Mouse (Mus musculus): Measurements from ENCODE around the gene Gm10644. TPM values are rescaled to one million over a fixed set of nuclear protein-coding genes. Genes with fewer than 3 reads are reported as not detected.
A peak's percentile ranks its signal among the peaks of the same experiment; 100 is the strongest.

The Gm10644 gene
- total and polyA plus RNA-seq, 2 experiments from 2014 or later: 0.39 to 0.60 TPM

GRCm38 (mm10) chr8:83900266-83900956 lies 54.6 kb downstream of the Gm10644 start:
- no peaks in the 10 kb centered on the region for H3K9me3 ChIP-seq (ENCODE audit: low read length)
- DNase-seq (ENCODE audit: low spot score) (peak; percentile 53), ATAC-seq (ENCODE audit: low FRiP score) (peak; percentile 0; the same call in 1 of the 2 replicates)
- 0 out of 2 replicates have a peak, but pooled peaks cover 3% of the 10 kb centered on the region for H3K36me3 ChIP-seq (ENCODE audit: insufficient read depth, low read length)
- peak overlapping the region; percentile 98 for H3K9ac ChIP-seq (replicated peaks; ENCODE audit: low read length, poor library complexity, severe bottlenecking)
- under 1% methylated on average over 47 of the region's 100 CpGs for WGBS
- peak overlapping the region; percentile 98 for H3K27ac ChIP-seq (ENCODE audit: low read depth, low read length)
- peak overlapping the region; percentile 86 for H3K4me2 ChIP-seq (ENCODE audit: low read depth, low read length, poor library complexity, severe bottlenecking)
- no peak for TF ChIP-seq CTCF (IDR thresholded peaks at IDR 0.05)
- H3K4me1 ChIP-seq (ENCODE audit: insufficient read depth, low read length): peaks cover 20% of the 10 kb centered on the region; the same call in 1 of the 2 replicates
- H3K27me3 ChIP-seq (ENCODE audit: insufficient read depth, low read length): no peaks in the 10 kb centered on the region
- H3K4me3 ChIP-seq (ENCODE audit: low read depth, low read length): peak overlapping the region; percentile 97

- 1% methylated on average over 48 of the region's 70 CpGs for WGBS
- H3K36me3 ChIP-seq (ENCODE audit: insufficient read depth, low read length): 0 out of 2 replicates have a peak, but pooled peaks cover 3% of the 10 kb centered on the region
- H3K27me3 ChIP-seq (ENCODE audit: insufficient read depth, low read length): no peaks in the 10 kb centered on the region
- H3K4me1 ChIP-seq (ENCODE audit: insufficient read depth, low read length): peaks cover 20% of the 10 kb centered on the region; the same call in 1 of the 2 replicates
- peak within 1 kb of the TSS; percentile 98 for H3K9ac ChIP-seq (replicated peaks; ENCODE audit: low read length, poor library complexity, severe bottlenecking)
- peak within 1 kb of the TSS; percentile 97 for H3K4me3 ChIP-seq (ENCODE audit: low read depth, low read length)
- H3K9me3 ChIP-seq (ENCODE audit: low read length): no peaks in the 10 kb centered on the region
- TF ChIP-seq CTCF (IDR thresholded peaks at IDR 0.05): no peak; the same call in 1 of the 2 replicates
- peak within 1 kb of the TSS; percentile 86 for H3K4me2 ChIP-seq (ENCODE audit: low read depth, low read length, poor library complexity, severe bottlenecking)
- DNase-seq (ENCODE audit: low spot score) (peak; percentile 99), ATAC-seq (ENCODE audit: low FRiP score) (peak; percentile 94)
- peak within 1 kb of the TSS; percentile 98 for H3K27ac ChIP-seq (ENCODE audit: low read depth, low read length)
Observed at GRCm38 (mm10) chr8:83899363-83900252, 55.4 kb downstream of the Gm10644 start, which contains the start of gene Adgrl1. Gene Adgrl1 (plus strand): TSS chr8:83900105.

- Histone ChIP-seq H3K27me3 (ENCODE audit: insufficient read depth, low read length) (no peaks in the 10 kb centered on the region), H3K36me3 (ENCODE audit: insufficient read depth, low read length) (0 out of 2 replicates have a peak, but pooled peaks cover 3% of the 10 kb centered on the region), H3K4me2 (ENCODE audit: low read depth, low read length, poor library complexity, severe bottlenecking) (peak overlapping the region; percentile 86), H3K4me1 (ENCODE audit: insufficient read depth, low read length) (peaks cover 16% of the 10 kb centered on the region; the same call in 1 of the 2 replicates), H3K9ac (replicated peaks; ENCODE audit: low read length, poor library complexity, severe bottlenecking) (peak overlapping the region; percentile 77), H3K27ac (ENCODE audit: low read depth, low read length) (peak overlapping the region; percentile 98), H3K4me3 (ENCODE audit: low read depth, low read length) (peak overlapping the region; percentile 97), H3K9me3 (ENCODE audit: low read length) (no peaks in the 10 kb centered on the region)
- TF ChIP-seq CTCF (IDR thresholded peaks at IDR 0.05): no peak
- ATAC-seq (ENCODE audit: low FRiP score) (no peak; the same call in 1 of the 2 replicates), DNase-seq (ENCODE audit: low spot score) (peak; percentile 95)
- 1% methylated on average over 13 of the region's 13 CpGs for WGBS
Observed at GRCm38 (mm10) chr8:83898985-83899362, 56.0 kb downstream of the Gm10644 start.

- DNase-seq (ENCODE audit: low spot score): peak; percentile 81
- Histone ChIP-seq H3K9me3 (ENCODE audit: low read length) (no peaks in the 10 kb centered on the region), H3K27me3 (ENCODE audit: insufficient read depth, low read length) (no peaks in the 10 kb centered on the region), H3K4me3 (ENCODE audit: low read depth, low read length) (peak overlapping the region; percentile 97), H3K9ac (replicated peaks; ENCODE audit: low read length, poor library complexity, severe bottlenecking) (peak overlapping the region; percentile 77), H3K27ac (ENCODE audit: low read depth, low read length) (peak overlapping the region; percentile 98), H3K4me1 (ENCODE audit: insufficient read depth, low read length) (peaks cover 11% of the 10 kb centered on the region; the same call in 1 of the 2 replicates), H3K36me3 (ENCODE audit: insufficient read depth, low read length) (0 out of 2 replicates have a peak, but pooled peaks cover 3% of the 10 kb centered on the region), H3K4me2 (ENCODE audit: low read depth, low read length, poor library complexity, severe bottlenecking) (peak overlapping the region; percentile 86)
- TF ChIP-seq CTCF (IDR thresholded peaks at IDR 0.05): no peak
- ATAC-seq (ENCODE audit: low FRiP score): no peak
- 3% methylated on average over 10 of the region's 10 CpGs for WGBS
Observed at GRCm38 (mm10) chr8:83898456-83898855, 56.5 kb downstream of the Gm10644 start.

- peak; percentile 83 for TF ChIP-seq CTCF (IDR thresholded peaks at IDR 0.05)
- Histone ChIP-seq H3K27me3 (ENCODE audit: insufficient read depth, low read length) (no peaks in the 10 kb centered on the region), H3K27ac (ENCODE audit: low read depth, low read length) (peak overlapping the region; percentile 98; the same call in 1 of the 2 replicates), H3K9ac (replicated peaks; ENCODE audit: low read length, poor library complexity, severe bottlenecking) (0 out of 2 replicates have a peak overlapping the region, but pooled peaks have one; percentile 2), H3K36me3 (ENCODE audit: insufficient read depth, low read length) (no peaks in the 10 kb centered on the region), H3K9me3 (ENCODE audit: low read length) (no peaks in the 10 kb centered on the region), H3K4me1 (ENCODE audit: insufficient read depth, low read length) (peaks cover 2% of the 10 kb centered on the region; the same call in 1 of the 2 replicates), H3K4me2 (ENCODE audit: low read depth, low read length, poor library complexity, severe bottlenecking) (peak overlapping the region; percentile 86), H3K4me3 (ENCODE audit: low read depth, low read length) (peak overlapping the region; percentile 26)
- ATAC-seq (ENCODE audit: low FRiP score): no peak
- DNase-seq (ENCODE audit: low spot score): peak; percentile 69
- 1% methylated on average over 26 of the region's 26 CpGs for WGBS
Observed at GRCm38 (mm10) chr8:83897211-83897610, 57.8 kb downstream of the Gm10644 start.

Data from midbrain, postnatal 0 days (tissue).